Mouse (Mus musculus) frontal cortex, adult (tissue): ENCODE measurements around the gene Lmf2.
A peak's percentile ranks its signal among the peaks of the same experiment; 100 is the strongest.

Source experiments
- ATAC-seq: cut with Nextera tagmentation; 2 replicates; pipeline ENCODE4 v1.9.2; 2017; ENCODE audit warnings: mild to moderate bottlenecking, moderate library complexity, mixed read lengths; ENCODE audit not compliant: low TSS enrichment

The Lmf2 gene

GRCm38 (mm10) chr15:89316146-89316545 lies 39.3 kb downstream of the Lmf2 start:
- ATAC-seq: no peak

DNA sequence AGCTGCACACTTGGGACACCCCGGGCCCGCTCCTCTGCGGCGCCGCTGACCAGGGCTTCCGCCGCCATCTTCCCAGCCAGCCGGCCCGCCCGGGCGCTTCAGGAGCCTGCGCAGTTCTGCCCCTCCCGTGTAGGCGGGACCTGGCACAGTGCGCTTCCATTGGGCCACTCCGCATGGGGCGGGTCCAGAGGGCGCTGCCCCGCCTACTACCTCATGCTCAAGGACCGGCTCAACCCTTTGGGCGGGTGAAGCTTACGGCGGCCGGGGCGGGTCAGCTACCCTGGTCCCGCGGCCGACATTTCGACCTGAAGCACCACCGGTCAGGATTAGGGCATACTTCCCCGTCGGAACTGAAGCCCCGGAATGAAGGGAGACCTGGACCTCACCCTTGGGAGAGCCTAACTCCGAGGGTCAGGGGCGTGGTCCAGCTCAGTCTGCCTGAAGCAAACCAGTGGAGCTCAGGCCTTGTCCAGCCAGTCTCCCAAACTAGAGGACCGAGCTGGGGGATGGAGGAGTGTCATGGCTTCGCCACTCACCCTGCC lies 40.2 kb downstream of the Lmf2 start, which contains the start of gene Sbf1:
Gene Sbf1 (minus strand): TSS at position 122 of the 542 bp plus-strand sequence.
- ATAC-seq: peak; percentile 93

DNA sequence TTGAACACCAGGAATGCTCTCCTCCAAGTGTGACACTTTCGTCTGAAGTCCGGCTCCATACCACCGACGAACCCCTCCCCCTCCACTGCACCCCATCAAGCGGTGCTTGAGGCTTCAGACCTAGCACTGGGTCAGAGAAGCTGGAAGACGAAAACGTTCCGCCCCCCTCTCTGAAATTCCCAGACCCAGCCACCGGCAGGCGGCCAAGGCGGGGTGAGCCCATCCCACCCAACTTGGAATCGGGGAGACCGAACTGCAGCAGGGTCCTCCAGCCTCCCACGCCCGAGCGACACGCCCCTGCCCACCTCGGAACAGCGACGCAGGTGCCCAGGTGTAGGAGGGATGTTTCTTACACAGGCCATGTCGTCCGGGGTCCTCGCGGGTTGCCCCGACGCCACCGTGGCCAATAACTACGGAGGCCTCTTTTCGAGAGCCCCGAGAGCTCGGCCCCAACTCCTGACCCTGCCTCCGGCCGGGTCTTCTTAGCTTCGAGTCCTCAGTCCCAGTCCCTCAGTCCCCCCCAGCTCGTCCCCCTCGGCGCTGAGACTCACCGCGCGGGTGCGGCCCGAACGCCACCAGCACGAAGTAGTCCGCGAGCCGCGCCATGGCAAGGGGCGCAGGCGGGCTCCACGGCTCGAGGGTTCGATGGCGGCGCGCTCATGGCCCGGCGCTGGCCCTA lies 40.8 kb downstream of the Lmf2 start:
- ATAC-seq: peak; percentile 16

- ATAC-seq: no peak
Measured at GRCm38 (mm10) chr15:89314107-89314506, 41.4 kb downstream of the Lmf2 start.

- ATAC-seq: no peak
Measured at GRCm38 (mm10) chr15:89313359-89313758, 42.1 kb downstream of the Lmf2 start.

- peak; percentile 60 for ATAC-seq
Measured at GRCm38 (mm10) chr15:89309962-89310498, 45.4 kb downstream of the Lmf2 start.

DNA sequence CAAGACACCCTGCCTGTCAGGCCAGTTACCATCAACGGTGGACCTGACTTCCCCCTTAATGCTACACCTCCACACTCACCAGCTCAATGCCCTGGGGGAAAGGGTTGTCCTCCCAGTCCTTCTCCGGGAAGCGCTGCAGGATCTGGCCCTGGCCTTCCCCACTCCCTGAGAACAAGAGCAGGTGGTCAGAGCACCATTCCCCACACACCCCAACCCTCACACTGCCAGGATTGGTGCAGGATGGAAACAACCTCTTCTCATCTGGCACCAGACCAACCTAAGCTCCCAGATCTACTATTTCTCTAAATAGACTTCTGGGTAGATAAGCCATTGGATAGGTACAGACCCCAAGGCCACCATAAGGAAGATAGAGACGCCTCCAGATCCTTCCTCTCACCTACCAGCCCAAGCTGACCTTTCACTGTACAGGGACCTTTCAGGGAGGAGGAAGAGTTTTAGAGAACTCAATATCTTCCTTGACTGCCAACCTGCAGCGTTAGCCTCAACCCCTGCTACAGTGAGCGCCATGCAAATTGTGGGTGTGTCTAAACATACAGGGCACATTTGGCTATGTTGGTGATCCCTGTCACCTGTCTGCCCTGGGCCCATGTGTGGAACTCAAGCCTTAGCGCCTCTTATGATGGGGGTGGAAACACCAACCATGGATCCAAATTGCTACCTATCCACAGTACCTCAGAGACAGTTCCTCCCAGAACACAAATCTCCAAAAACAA lies 46.9 kb downstream of the Lmf2 start:
- no peak for ATAC-seq

DNA sequence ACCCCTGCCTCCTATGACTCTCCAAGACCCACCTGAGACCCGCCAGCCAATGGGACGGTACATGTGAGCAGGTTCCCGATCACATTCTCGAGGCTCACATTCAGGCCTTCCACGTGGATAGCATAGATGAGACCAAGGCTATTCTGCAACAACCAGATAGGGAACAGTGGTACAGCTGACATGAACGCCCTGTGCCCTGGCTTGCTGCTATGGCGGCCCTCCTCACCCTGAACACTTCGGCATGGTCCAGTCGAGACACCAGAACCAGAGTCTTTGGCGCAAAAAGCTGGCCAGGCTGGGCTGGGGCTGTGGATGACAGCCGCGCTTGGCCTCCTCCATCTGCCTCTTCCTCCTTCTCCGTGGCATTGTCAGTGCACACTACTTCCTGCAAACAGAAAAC lies 48.0 kb downstream of the Lmf2 start:
- ATAC-seq: no peak

DNA sequence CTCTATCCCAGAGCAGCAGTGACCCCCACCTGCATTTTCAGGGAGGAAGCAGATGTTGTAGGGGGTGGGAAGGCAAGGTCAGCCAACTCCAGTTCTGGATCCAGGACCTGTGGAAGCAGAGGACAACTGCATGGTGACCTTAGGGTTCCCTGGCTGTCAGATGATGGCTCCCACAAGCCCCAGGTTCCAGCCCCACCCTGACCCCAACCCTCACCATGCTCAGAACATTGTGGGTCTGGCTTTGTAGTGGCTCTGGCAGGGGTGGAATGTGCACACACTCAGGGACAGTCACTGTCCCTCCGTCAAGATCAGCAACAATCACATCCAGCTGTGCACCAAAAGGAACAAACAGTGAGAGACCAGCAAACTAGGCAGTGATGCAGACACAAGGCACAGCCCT lies 49.5 kb downstream of the Lmf2 start:
- ATAC-seq: no peak
